Mouse (Mus musculus): ENCODE results near the gene Tbc1d1.

Tbc1d1 gene

DNA sequence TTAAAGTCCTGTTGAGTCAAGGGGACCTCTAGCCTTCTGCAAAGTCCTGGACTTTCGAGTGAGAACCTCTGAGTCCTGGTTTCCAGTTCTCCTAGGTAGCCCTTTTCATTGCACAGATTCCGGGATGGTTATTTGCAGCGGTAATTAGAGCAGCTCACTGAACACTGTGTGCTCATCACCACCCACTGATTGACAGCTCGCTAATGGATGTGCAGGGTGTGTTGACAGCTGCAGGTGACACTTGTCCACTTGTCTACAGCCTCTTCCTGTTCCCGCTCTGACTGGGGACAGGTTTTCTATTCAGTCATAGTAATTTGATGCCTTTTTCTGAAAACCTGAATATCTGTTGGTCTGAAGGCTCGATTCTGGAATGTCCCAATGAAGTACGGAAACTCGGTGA is 50.8 kb downstream of the Tbc1d1 start:
- no peak for DNase-seq (ENCODE audit: low spot score in 2 of 2)

DNA sequence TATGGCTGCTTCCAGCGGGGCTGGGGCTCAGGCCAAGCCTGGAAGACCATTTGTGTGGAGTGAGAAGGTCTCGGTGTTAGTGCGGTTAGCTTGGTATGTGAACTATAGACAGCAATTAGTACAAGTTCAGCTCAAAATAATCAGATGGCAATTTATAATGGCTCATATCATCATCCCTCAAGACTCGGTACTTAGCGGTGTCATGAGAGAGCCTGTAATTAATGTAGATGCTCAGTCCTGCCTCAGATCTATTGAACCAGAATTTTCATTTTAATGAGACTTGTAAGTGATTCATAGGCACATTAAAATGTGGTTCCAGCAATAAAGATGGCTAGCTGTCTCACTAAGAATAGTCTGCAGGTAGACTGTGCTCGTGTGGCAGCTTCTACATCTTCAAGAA is 51.7 kb downstream of the Tbc1d1 start:
- no peak for DNase-seq (ENCODE audit: low spot score in 2 of 2)

DNA sequence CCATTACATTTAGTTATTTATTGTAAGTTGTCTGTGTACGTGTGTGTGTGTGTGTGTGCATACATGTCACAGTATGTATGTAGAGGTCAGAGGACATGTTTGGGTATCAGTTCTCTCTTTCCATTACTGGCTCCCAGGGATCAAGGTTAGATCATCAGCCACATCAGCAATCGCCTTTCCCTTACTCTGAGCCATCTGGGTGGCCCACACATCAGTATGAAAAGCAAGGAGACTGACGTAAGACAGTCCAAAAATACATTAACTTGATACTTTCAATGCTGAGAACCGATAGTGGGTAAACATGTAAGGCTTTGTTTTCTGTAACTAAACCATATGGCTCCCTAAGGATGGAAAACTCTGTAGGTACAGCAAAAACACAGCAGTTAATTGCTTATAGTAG is 54.7 kb downstream of the Tbc1d1 start:
- no peak for DNase-seq (ENCODE audit: low spot score in 2 of 2)

DNA sequence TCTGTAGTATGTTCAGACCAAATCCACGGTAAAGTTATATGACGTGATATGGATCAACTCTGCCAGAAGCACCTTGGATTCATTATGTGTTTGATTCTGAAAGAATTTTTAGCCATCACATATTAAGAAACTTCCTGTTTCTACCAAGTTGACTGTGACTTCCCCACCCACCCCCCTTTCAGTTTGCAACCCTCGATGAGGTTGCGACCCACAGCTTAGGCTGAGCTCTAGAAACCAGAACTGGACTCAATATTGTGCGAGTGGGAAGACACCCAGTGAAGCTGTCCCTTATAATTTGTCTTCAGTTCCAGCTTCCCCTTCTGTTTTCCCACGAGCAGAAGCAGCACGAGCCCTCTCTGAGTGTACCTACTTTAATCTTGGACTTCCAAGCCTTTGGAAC is 55.2 kb downstream of the Tbc1d1 start:
- peak in 1 of 2 experiments; percentile 49 for DNase-seq (ENCODE audit: low spot score in 2 of 2)

DNA sequence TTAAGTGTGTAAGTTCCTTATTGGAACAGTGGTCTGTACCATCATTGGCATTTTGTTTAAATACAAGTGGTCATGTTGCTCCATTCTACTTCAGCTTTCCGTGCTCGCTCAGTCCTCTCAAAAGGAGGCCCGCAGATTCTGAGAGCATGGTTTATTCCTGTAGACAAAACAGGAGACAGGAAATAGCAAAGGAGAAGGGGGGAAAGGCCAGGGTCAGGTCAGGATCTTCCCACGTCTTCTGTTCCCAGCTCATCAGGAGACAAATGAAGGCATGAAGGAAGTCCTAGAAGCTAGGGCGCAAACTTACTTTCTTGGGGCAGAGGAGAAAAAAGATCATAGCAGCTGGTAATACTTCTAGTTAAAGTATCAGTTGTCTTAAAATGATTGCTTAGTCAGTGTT is 56.1 kb downstream of the Tbc1d1 start:
- peak in 1 of 2 experiments; percentile 46 for DNase-seq (ENCODE audit: low spot score in 2 of 2)

DNA sequence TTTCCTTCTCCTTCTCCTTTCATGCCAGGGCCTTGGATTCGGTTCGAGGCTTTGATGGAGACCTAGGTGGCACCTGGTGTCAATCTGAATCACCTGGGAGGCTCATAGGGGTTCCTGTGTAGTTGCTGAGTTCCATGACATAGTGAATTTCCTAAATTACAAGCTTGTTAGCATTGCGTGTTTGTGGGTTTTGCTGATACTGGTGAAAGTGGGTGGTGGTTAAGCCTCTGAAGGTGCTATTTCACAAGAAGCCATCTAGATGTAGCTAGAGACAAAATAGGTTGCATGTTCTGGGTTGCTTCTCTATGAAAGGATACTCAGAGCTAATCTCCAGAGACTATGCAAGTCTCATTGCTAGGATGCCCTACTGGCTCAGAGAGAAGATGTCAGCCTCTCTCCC is 56.5 kb downstream of the Tbc1d1 start:
- no peak for DNase-seq (ENCODE audit: low spot score in 2 of 2)

DNA sequence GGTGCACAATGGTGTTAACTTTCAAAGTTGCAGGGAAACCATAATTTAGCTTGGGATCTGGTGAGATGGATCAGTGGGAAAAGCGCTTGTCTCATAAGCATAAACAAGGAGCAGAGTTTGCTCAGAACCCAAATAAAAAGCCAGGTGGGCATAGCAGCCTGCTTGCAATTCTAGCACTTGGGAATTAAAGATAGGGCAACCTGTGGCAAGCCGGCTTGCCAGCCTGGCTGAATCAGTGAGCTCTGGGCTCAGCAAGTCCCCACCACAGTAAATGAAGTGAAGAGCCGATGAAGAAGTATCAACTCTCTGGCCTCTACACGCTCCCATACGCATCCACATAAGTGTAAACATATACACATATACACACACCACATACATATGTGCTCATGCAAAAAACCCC is 59.7 kb downstream of the Tbc1d1 start:
- DNase-seq (ENCODE audit: low spot score in 2 of 2) = no peak

DNA sequence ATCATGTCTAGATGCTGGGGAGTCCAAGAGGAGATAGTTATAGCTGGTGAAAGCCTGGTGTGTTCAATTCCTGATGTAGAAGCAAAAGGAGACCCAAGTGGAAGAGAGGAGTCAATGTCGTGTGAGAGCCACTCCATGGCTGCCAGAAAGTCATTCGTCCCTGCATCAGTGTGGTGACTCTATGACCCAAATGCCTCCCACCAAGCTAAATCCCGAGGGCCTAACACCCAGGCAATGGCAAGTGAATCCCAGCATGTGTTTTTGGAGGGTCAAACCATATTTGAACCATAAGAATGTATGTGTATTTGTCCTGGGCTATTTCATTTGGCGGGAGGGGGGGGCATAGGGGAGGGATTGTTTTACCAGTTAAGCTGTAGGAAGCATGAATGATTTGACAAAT is 60.2 kb downstream of the Tbc1d1 start:
- DNase-seq (ENCODE audit: low spot score in 2 of 2) = no peak

DNA sequence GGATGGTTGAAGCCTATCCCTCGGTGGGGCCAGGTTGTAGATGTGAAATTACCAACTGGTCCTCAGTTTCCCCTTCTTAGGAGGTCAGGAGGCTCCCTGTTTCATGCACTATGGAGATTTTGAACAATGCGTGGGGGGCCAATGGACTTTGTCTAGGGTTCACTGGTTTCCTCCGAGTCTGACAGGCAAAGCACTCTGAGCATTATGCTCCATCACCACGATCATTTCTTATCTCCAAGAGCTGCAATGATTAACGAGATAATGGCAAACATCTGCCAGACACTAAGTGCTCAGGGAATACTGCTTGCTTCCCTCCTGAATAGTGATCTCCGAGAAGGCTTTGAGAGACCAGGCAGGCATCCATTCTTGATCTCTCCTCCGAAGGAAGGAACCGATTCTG is 61.2 kb downstream of the Tbc1d1 start:
- no peak for DNase-seq (ENCODE audit: low spot score in 2 of 2)

DNA sequence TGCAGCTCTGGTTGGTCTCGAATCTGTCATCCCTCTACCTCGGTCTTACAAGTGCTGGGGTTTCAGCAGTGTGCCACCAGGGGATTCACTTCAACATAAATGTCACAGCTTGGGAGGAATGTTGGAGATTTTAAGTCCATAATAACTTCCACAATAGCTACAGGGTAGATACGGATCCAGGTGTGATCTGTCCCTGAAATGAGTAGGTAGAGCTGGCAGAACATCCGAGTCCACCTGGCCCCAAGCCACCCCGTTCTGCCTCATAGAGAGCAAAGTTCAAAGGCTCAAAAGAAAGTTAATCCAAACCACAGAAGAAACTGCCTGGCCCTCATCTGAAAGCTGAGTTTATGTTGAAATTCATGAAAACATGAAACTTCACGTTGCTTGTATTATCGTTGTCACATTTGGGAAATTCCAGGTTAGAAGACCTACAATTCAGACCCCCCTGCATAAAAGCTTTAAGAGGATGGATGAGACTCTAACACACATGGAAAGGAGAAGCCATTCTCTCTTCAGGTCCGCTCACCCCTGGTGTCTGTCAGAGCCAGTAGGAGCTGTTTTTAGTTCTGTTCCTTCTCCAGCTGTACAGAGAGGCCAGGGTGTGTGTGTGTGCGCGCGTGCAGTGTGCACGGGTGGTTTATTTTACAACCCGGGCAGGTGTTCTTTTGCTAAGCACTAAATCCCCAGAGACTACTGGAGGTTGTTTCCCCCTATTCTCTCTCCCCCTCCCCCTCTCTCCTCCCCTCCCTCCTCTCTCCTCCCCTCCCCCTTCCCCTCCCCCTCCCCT is 61.9 kb downstream of the Tbc1d1 start:
- peak in 1 of 2 experiments; percentile 27 for DNase-seq (ENCODE audit: low spot score in 2 of 2)

DNA sequence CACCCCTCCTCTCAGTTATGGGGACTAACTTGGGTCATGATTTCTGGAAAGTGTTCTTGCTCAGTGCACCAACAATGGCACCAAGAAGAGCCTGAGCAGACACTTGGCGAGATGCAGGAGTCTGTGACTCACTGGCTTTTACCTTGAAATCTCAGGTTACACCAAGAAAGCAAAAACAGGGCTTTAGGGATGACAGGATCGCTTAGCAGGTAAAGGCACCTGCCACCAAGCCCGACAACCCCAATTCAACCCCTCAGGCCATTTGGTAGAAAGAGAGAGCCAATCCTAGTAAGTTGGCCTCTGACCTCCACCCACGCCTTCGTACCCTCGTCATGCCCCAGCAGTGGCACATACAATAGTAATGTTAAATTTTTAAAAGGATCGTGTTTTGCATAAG is 62.5 kb downstream of the Tbc1d1 start:
- DNase-seq (ENCODE audit: low spot score in 2 of 2) = no peak

DNA sequence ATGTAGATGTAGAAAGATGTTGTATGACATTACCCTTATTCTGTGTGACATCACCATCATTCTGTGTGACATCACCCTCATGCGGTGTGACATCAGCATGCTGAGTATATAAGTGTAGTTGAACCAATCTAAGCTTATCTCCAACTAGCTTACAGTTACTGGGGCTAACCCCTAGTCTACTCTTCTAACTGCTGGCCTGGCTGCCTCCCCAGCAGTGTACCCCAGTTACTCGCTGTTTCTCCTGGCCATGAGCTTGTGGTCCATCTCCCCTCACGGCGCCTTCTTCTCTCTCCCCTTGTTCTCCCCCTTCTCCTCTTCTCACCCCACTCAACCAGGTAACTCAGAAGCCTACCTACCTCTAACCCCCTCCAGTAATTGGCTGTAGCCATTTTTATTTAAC is 64.7 kb downstream of the Tbc1d1 start:
- no peak for DNase-seq (ENCODE audit: low spot score in 2 of 2)

DNA sequence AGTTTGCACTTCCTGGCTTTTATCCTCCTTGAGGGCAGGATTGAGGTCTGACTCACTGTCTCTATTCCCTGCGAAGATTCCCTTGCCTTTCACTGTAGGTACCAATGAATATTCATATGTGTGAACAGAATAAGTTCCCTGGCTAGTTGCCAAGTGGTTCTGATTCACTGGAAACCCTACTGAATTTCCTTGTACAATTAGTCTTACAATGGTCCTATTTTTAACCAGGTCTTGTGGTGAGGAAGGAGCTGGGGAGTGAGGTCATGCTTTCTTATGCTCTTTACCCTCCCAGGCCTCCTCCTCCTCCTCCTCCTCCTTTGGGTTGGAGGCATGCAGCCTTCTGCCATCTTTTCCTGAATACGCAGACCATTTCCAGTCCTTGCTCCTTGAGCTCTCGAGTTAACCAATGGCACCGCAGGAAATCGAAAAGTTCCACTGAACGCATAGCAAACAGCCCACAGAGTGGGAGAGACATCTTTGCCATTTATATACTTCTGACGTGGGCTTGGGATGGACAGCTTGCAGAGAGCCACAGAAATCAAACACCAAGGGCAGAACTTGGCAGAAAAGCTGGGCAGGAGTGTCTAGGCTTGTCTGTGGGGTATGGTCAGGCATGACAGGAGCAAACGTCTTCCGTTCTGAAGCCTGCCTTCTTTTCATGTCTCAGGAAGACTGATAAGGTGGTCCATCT is 68.8 kb downstream of the Tbc1d1 start:
- peak in 1 of 2 experiments; percentile 33 for DNase-seq (ENCODE audit: low spot score in 2 of 2)

DNA sequence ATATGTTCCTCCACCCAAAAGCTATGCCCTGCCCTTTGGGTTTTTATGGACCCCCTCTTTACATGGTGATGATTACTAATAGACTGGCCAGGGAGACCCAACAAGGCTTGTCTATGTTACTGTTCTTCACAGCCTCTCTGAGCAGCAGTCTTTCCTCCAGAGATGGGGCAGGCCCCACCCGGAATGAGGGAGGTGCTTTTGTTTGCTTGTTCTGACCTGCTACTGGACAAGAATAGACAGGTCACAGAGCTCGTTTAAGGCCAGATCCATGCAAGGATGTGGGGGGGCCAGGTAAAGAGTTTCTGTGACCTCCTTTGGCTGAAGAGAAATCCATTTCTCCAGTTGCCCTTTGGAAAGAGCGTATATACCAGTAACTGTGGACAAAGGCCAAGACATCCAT is 72.1 kb downstream of the Tbc1d1 start:
- no peak for DNase-seq (ENCODE audit: low spot score in 2 of 2)

DNA sequence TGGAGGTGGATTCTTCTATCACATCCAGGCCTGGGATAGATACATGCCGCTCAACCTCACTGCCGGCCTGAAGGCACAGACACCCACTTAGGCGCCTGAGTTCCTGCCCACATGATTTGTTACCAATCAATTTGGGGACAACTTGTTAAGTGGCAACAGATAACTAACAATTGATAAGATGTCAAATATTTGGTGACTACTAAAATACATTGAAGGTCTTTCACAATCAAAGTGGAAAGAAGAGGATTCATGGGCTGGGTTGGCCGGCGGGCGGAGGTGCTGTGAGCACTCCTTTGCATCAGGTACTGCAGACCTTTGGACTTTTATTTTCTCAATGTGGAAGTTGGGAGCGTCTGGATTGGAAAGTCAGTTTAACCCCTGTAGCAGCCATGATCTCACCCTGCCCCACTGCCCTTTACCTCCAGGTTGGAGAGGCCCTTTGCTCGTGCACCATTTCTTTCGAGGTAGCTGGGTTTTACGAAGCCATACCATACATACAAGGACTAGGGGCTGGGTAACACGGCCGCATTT is 73.3 kb downstream of the Tbc1d1 start:
- DNase-seq (ENCODE audit: low spot score in 2 of 2) = no peak

DNA sequence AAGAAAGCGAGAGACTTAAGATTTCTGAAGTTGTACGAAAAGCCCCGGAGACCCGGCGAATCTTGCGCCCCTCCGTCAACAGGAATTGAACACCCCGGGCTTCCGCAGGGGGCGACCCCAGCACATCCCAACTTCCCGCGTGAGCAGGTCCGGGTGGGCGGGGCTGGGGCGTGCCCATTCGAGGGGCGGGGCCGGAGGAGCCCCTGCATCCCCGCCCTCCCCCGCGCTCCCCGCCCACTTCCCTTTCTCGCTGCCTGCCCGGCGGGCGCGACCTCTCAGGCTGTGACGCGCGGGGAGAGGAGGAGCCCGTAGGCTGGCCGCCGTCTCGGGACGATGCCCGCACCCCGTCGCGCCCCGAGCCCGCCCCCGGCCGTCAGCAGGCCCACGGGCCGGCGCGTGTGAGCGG is 74.0 kb downstream of the Tbc1d1 start:
- peak; percentile 88 to 94 for DNase-seq (ENCODE audit: low spot score in 2 of 2)

DNA sequence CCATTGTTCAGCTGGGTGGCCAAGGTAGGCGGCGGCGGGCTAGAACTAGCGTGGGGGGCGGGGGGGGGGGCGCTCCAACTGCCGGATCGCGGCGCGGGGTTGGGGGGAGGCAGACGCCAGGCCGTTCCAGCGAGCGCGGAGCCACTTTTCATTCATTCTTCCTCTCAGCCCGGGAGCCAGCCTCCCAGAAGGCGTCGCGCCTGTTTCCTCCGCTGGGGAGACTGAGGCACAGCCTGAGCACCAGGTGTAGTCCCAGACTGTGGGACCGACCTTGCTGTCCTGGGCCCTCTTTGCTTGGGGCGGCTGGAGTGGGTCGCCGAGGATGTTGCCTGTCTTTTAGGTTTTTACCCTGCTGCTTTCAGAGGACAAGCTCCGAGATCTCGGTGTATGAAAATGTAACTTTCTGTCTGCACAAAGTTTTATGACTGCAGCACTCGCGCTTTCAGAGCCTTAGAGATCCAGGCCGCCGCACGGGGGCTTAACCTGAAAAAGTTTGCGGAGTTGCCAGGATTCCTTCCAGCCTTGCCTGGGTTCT is 74.5 kb downstream of the Tbc1d1 start:
- peak; percentile 28 to 70 for DNase-seq (ENCODE audit: low spot score in 2 of 2)

DNA sequence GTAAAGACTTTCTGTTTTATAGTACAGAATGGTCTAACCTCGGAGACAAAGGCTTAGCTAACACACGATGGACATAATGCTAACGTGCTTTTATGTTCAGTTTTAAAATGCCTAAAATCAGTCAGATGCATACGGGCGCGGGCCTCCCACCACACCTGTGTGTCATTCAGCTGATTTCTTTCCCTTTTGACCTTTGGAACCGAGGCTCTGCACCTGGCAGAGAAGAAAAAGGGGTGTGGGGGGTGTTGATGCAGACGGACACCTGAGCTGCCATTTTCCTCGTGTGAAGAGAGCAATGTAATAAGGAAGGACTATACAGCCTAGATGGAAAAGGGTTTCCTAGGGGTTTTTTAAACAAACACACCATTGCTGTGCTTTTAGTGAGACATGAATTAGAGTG is 76.8 kb downstream of the Tbc1d1 start:
- DNase-seq (ENCODE audit: low spot score in 2 of 2) = no peak

DNA sequence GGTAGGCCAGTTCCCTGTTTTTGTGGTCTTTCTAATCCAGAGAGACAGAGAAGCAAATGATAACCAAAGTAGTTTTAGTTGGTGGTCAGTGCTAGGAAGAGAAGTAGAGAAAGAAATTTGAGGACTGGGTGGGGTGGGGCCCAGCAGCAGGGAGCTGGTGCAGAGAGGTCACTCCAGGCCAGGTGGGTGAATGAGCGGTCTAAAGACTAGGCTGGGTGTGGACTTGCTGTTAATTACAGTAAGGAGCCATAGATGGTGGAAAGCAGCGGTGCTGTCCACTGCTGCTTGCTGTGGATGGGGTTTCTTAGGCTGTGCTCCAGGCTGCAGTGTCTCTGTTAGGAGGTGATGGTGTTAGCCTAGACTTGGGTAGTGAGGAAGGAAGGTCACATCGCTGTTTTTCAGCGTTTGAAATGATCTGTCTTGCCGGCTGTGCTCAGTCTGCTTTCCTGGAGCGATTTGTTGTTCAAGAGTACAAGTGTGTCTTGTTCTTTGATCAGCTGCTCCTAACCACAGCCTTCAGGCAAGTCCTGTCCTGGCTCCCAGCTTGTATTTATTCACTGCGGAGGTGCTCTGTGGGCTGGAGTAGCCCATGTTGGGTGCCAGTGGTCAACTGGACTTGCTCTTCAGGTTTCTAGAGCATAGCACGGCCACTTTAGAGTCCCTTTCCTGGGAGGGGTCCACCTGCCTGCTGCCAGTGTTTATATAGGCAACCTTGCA is 78.3 kb downstream of the Tbc1d1 start:
- DNase-seq (ENCODE audit: low spot score in 2 of 2) = no peak

DNA sequence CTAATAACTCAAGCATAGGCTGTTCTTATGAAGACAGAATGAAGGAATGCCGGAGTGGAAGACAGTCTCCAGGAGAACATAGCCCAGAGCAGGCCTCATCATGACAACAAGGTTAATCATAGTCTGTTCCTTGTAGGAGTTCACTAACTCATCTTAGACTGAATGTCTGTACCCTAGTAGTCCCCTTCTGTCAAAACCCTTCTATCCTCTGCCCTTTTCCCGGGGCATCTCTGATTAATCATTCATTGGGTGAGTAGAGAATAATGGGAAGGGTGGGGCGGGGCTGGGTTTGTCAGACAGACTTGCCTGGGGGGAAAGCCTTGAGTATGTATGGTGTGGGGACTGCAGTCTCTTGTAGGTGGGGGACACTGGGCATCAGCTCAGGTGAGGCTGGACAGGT is 79.1 kb downstream of the Tbc1d1 start:
- no peak for DNase-seq (ENCODE audit: low spot score in 2 of 2)

DNA sequence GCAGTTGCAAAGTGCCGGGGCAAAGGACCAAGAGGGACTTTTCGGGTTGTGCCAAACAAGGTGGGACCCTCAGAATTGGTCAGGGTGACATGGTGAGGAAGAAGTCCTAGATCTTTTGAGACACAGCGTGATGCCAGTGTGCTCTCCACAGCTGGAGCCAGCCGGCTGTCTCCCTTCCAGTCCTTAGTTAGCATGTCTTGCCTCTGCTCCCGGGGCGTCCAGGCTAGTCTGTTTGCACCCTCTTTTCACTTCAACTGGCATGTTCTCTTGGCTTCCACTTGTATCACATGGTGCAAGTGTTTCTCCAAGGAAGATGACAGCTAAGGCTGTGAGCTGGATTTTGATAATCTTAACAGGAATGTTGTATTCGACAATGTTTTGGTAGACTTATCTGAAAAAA is 80.5 kb downstream of the Tbc1d1 start:
- DNase-seq (ENCODE audit: low spot score in 2 of 2) = no peak

DNA sequence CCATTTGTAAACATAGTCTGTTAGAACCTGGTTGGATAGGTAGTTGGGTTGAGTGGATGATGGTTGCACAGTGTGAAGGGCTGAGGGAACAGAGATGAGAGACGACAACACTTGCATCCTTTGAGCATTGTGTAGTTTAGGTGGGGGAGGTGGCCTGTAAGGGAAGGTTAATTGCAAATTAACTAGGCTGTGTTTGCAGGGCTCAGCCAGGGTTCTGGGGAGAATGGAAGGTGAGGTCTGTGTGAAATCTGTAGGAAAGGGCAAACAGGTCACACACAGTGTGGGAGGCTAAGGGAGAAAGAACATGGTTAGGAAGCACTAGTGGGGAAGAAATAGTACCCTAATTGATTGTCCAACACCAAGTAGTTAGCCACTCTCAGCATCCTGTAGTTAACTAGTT is 81.2 kb downstream of the Tbc1d1 start:
- no peak for DNase-seq (ENCODE audit: low spot score in 2 of 2)
